Mouse (Mus musculus) CD8-positive naive resting alpha-beta T cell, adult 2 months (primary cell): ENCODE data around the gene Acyp2.
"Not testable (repeated sequence)": the region's sequence is repeated elsewhere in the genome, so short reads cannot be mapped to it uniquely, and the experiment has no call there.

Source experiments
- DNase-seq, 2 experiments: peaks; one replicate each; pipeline ENCODE4 v3.0.0; 2022; ENCODE audit warnings: low read depth in 2 of 2, low spot score in 2 of 2

Gene Acyp2

GRCm38 (mm10) chr11:30649001-30649637, at the start of gene Acyp2:
Gene Acyp2, minus strand, starts transcription at chr11:30649587.
- peak; percentile 67 to 79 for DNase-seq

- no peak for DNase-seq
Measured at GRCm38 (mm10) chr11:30689421-30689820, 40.0 kb upstream of the Acyp2 start.

DNA sequence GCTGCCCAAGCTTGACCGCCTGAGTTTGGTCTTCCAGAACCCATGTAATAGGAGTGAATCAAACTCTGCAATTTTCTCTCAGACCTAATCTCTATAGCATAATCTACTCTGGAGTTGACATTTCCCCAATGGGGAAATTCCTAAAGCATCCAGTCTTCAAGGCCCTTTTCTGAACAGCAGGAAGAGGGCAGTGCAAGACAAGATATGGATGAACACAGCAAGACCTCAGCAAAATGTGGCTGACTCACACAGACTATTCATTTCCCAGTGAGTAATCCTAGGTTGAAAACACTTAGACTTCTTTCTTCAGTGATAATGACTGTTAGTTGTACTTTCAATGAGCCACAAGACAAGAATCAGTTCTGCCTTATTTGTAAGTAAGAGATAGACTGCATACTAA, 26.7 kb upstream of the Acyp2 start:
- DNase-seq: no peak

- no peak for DNase-seq
Measured at GRCm38 (mm10) chr11:30672719-30673118, 23.3 kb upstream of the Acyp2 start.

- DNase-seq: no peak
Measured at GRCm38 (mm10) chr11:30663001-30663400, 13.6 kb upstream of the Acyp2 start.

- no peak for DNase-seq
Measured at GRCm38 (mm10) chr11:30662591-30662990, 13.2 kb upstream of the Acyp2 start.

DNA sequence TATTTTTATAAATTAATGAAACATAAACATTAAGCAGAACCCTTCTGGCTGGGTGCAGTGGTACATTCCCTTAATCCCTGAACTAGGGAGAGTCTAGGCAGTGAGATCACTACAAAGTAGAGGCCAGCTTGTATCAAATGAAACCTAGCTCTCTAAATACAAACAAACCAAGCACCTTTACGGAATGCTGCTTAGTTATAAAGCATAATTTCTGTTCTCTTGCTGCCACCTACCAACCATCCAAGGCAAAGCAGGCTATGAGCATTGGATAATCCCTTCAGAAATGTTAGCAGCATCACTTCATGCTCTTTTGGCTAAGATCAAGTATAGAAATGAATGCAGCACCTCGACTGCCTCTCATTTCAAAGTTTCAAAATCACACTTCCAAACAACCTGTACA, 7.7 kb upstream of the Acyp2 start:
- no peak for DNase-seq

DNA sequence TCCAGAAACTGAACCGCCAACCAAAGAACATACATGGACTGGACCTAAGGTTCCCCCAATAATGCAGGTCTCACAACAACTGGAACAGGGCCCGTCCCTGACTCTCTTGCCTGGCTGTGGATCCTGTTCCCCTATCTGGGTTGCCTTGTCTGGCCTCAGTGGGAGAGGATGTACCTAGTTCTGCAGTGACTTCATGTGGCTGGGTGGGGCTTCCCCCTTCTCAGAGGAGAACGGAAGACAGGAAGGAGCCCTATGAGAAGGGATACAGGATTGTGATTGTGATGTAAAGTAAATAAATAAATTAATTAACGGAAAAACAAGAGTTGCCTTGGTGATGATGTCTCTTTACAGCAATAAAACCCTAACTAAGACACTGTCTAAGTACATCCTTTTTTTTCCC, 6.7 kb upstream of the Acyp2 start:
- DNase-seq: no peak

DNA sequence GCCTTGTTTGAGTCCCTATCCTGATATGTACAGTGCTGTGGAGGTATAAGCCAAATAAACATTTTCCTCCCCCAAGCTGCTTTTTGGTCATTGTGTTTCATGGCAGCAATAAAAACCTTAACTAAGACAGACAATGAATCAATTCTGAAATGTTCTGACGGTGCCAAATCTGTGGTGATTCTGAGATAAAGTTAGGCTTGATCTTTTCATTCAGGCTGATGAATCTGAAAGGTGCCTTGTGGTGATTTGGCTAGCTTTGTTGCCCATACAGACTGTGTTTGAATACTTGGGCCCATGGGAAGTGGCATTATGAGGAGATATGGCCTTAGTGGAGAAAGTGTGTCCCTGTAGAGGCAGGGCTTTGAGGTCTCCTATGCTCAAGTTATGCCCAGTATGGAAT, 1.0 kb upstream of the Acyp2 start:
- no peak for DNase-seq

GRCm38 (mm10) chr11:30635674-30636073, 13.7 kb downstream of the Acyp2 start:
- no peak for DNase-seq

DNA sequence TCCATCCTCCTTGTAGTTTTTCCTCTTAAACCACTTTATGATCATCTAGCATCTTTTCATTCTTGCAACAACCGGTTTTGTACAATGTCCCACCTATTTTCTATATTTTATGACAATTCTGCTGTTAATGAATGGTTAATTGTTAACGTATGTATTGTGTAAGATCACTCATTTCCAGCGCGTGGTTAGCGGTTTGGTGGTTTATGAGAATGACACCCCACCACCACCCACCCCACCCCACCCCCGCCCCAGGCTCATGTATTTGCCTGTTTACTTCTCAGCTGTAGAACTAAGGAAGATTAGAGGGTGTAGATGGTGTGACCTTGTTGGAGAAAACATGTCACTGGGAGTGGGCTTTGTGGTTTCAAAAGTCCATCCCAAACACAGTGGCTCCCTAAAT, 18.9 kb downstream of the Acyp2 start:
- no peak for DNase-seq

GRCm38 (mm10) chr11:30623218-30623617, 26.2 kb downstream of the Acyp2 start:
- no peak for DNase-seq

- not testable (repeated sequence) for DNase-seq
Measured at GRCm38 (mm10) chr11:30621386-30622363, 27.7 kb downstream of the Acyp2 start.

DNA sequence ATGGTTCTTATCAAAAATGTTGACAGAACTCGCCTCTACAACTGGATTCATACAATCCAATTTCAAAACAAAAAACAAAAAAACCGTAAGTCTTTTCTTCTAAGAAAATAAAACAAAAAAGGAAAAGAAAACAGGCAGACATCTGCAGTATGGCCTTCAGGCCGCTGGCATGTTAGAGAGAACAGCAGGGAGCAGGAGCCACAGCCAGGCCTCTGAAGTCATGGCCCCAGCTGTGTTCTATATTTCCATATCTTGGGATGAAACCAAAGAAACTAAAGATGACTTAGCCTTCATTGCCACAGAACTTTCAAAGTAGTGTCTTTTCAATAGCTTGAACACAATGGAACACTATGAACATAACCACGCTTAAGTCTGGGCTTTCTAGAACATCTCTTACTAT, 31.2 kb downstream of the Acyp2 start:
- DNase-seq: no peak

DNA sequence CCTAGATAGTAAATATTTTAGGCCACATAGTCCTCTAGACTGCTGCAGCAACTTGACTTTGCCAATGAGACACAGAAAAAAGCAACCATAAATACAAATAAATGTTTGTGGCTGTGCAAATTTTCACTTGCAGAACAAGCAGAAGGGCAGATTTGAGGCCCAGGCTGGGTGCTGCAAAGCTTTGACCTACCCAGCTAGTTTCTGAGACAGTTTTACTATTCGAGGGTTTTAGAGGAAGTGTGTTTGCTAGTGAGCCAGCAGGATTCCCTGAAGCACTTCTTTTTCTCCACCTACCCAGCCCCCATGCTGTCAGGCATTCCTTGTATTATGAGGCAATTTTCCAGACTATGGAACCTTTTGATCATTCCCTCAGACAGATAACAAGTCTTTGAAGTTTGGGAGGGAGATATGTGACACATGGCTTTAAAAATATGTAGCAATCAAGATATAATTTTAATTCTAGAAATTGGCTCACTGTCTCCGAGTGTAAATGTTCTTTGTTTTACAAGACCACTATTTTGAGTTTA, 31.8 kb downstream of the Acyp2 start:
- DNase-seq: no peak

- no peak for DNase-seq
Measured at GRCm38 (mm10) chr11:30615977-30616376, 33.4 kb downstream of the Acyp2 start.

DNA sequence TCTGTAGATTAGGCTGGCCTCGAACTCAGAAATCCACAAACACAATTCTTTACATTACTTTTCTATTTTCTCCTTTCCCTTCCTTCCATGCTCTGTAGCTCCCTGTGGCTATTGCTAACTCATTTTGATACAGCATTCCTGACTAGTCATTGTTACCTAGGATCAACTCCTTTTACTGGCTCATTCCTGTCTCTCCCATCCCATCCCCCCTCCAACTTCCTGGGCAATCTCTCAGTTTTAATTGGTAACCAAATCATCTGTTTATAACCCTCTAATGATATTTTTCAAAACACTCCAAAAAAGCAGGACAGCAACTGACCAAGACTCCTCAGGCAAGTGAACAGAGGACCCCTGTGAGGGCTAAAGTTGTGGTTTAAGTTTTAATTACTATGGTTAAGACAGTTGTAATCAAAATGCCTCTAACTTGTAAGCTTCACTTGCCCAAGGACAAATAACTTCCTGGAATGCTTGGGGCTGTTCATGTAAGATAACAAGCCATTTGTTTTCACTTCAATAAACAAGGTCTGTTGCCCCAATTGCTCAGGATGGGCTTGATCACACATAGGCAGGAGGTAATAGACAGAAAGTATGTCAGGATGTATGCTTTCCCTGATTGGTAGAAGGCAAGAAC, 35.4 kb downstream of the Acyp2 start:
- DNase-seq: no peak

GRCm38 (mm10) chr11:30612699-30613098, 36.7 kb downstream of the Acyp2 start:
- no peak for DNase-seq

- DNase-seq: no peak
Measured at GRCm38 (mm10) chr11:30609247-30609646, 40.1 kb downstream of the Acyp2 start.

DNA sequence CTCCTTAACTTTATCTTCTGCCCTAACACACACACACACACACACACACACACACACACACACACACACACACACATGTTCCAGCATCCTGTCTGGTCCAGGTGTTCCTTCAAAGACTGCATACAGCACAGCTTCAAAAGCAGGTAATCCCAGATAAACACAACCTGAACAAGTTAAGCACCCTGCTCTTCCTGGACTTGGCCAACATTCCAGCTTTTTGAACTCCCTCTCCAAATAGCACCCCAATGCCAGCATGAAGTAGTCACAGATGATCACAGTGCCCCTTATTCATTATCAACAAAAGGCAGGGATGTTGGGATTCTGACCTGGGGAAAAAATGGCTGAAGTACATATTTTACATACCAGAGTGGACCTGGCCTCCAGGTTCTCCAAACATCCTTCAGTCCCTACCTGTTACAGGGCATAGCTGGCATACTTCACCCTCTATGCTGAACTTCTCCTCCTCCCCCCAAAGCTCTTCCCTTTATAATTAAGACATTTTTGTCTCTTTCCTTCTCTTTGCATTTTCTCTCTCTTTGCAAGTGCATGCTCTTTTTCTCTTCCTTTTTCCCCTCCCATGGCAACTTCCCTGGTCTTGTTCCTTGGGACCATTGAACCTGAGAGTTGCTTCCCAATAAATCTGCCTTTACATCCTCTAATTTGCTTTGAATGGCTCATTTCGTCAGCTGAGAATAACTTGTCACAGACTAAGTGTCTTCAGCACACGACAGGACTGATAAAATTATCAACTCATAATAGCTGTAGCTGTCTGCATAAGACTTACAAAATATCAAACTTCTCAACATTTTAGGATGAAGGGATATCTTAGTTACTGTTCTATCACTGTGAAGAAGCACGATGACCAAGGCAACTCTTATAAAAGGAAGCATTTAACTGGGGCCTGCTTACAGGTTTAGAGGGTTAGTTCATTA, 41.5 kb downstream of the Acyp2 start:
- DNase-seq: no peak

DNA sequence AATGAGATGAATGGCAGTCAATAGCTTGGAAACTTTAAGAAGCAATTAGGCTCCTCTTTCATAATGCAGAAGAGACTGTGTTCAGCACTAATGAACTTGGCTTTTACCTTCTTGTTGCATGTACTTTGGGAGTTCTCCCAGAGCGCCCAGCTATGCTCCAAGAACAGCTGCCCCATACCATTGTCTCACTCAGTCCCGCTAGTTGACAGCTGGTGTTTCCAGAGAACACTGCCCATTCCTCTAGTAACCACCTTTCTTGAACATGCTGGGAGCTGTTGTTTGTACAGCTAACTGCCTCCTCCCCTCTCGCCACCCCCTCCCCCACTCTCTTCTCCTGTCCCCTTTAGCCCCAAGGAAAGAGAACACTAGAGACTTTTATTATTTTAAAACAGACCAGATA, 52.1 kb downstream of the Acyp2 start:
- no peak for DNase-seq
